Comparison of ENCODE assay signal across 21 mouse cellular contexts in genomic region chr11:68395546-68395945, GRCm38 (mm10).
"Had no signal": no experiment of that assay in that cellular context is flagged by ENCODE, and none has a peak within 500 bp of the region (broad histone marks: within the 10 kb centered on the region; RNA-seq: fewer than 3 reads in every experiment).

No protein-coding gene starts in this region.

- H3K9ac ChIP-seq: heart, embryonic 13.5 days; heart, embryonic 15.5 days; hindbrain, embryonic 13.5 days; hindbrain, embryonic 15.5 days; kidney, embryonic 15.5 days; limb, embryonic 13.5 days; limb, embryonic 15.5 days; liver, embryonic 12.5 days; liver, embryonic 14.5 days had no signal

- H3K9me3 ChIP-seq: heart, embryonic 15.5 days; hindbrain, embryonic 13.5 days; hindbrain, embryonic 15.5 days; kidney, embryonic 15.5 days; limb, embryonic 15.5 days; liver, embryonic 12.5 days had no signal

- DNase-seq: gastrocnemius, postnatal 14 days; gastrocnemius, postnatal 36 days; heart, adult 11 months; heart, adult 2 months; heart, postnatal 14 days; heart, postnatal 36 days; layer of hippocampus, adult 9-11 months; layer of hippocampus, postnatal 36 days; left cerebral cortex, postnatal 4 days had no signal

- ATAC-seq: hindbrain, postnatal 0 days; intestine, embryonic 16.5 days; liver, embryonic 12.5 days had no signal

- H3K27ac ChIP-seq: heart, adult 2 months; heart, embryonic 13.5 days; heart, embryonic 15.5 days; hindbrain, embryonic 13.5 days; hindbrain, embryonic 15.5 days; hindbrain, postnatal 0 days; kidney, embryonic 15.5 days; limb, embryonic 13.5 days; limb, embryonic 15.5 days; liver, embryonic 12.5 days; liver, embryonic 14.5 days had no signal

- H3K36me3 ChIP-seq: heart, embryonic 13.5 days; heart, embryonic 15.5 days; hindbrain, embryonic 13.5 days; hindbrain, embryonic 15.5 days; kidney, embryonic 15.5 days; limb, embryonic 13.5 days; limb, embryonic 15.5 days; liver, embryonic 12.5 days had no signal

- H3K4me3 ChIP-seq: heart, adult 2 months; heart, embryonic 13.5 days; heart, embryonic 15.5 days; hindbrain, embryonic 13.5 days; hindbrain, embryonic 15.5 days; kidney, embryonic 15.5 days; limb, embryonic 13.5 days; limb, embryonic 15.5 days; liver, embryonic 12.5 days had no signal

- H3K4me2 ChIP-seq: heart, embryonic 11.5 days; heart, embryonic 13.5 days; heart, embryonic 15.5 days; hindbrain, embryonic 13.5 days; hindbrain, embryonic 15.5 days; kidney, embryonic 15.5 days; limb, embryonic 13.5 days; limb, embryonic 15.5 days; liver, embryonic 12.5 days had no signal
